Mouse (Mus musculus): ENCODE data around the gene C2cd4c. TPM values are rescaled to one million over a fixed set of nuclear protein-coding genes. Genes with fewer than 3 reads are reported as not detected.

The C2cd4c gene
- polyA plus RNA-seq, 1 experiment, result 0.05 TPM

GRCm38 (mm10) chr10:79606537-79606936 lies 7.3 kb downstream of the C2cd4c start:
- Histone ChIP-seq H3K36me3 (ENCODE audit: control insufficient read depth, insufficient read depth, low read length) (no peaks in the 10 kb centered on the region), H3K27me3 (ENCODE audit: control insufficient read depth, insufficient read depth, low read length) (peaks cover 3% of the 10 kb centered on the region; the same call in 1 of the 2 replicates), H3K4me3 (ENCODE audit: control insufficient read depth, insufficient read depth, low read length) (no peak overlapping the region), H3K27ac (ENCODE audit: control insufficient read depth, insufficient read depth, low read length) (no peak overlapping the region), H3K4me1 (replicated peaks; ENCODE audit: control insufficient read depth, insufficient read depth, low read length) (no peaks in the 10 kb centered on the region)
- no peak for TF ChIP-seq CTCF (IDR thresholded peaks at IDR 0.05; ENCODE audit: borderline replicate concordance, control insufficient read depth, extremely low read depth, insufficient read depth, low read length, poor library complexity)
- TF ChIP-seq POLR2A (IDR thresholded peaks at IDR 0.05; ENCODE audit: control insufficient read depth, extremely low read depth, insufficient read depth, low read length, poor library complexity), result no peak
- no peak for DNase-seq
- WGBS, result 84% methylated on average over 4 of the region's 4 CpGs

- H3K36me3 ChIP-seq (ENCODE audit: control insufficient read depth, insufficient read depth, low read length), result no peaks in the 10 kb centered on the region
- no peaks in the 10 kb centered on the region; the same call in 1 of the 2 replicates for H3K27me3 ChIP-seq (ENCODE audit: control insufficient read depth, insufficient read depth, low read length)
- no peaks in the 10 kb centered on the region for H3K4me1 ChIP-seq (replicated peaks; ENCODE audit: control insufficient read depth, insufficient read depth, low read length)
- no peak overlapping the region for H3K27ac ChIP-seq (ENCODE audit: control insufficient read depth, insufficient read depth, low read length)
- no peak for DNase-seq
- no peak for TF ChIP-seq POLR2A (IDR thresholded peaks at IDR 0.05; ENCODE audit: control insufficient read depth, extremely low read depth, insufficient read depth, low read length, poor library complexity)
- TF ChIP-seq CTCF (IDR thresholded peaks at IDR 0.05; ENCODE audit: borderline replicate concordance, control insufficient read depth, extremely low read depth, insufficient read depth, low read length, poor library complexity), result no peak
- H3K4me3 ChIP-seq (ENCODE audit: control insufficient read depth, insufficient read depth, low read length), result no peak overlapping the region
- WGBS, result 87% methylated on average over 4 of the region's 4 CpGs
Measured at GRCm38 (mm10) chr10:79597936-79598230, 15.9 kb downstream of the C2cd4c start.

- Histone ChIP-seq H3K27me3 (ENCODE audit: control insufficient read depth, insufficient read depth, low read length) (no peaks in the 10 kb centered on the region; the same call in 1 of the 2 replicates), H3K4me1 (replicated peaks; ENCODE audit: control insufficient read depth, insufficient read depth, low read length) (no peaks in the 10 kb centered on the region), H3K36me3 (ENCODE audit: control insufficient read depth, insufficient read depth, low read length) (no peaks in the 10 kb centered on the region), H3K27ac (ENCODE audit: control insufficient read depth, insufficient read depth, low read length) (no peak overlapping the region), H3K4me3 (ENCODE audit: control insufficient read depth, insufficient read depth, low read length) (no peak overlapping the region)
- no peak for TF ChIP-seq CTCF (IDR thresholded peaks at IDR 0.05; ENCODE audit: borderline replicate concordance, control insufficient read depth, extremely low read depth, insufficient read depth, low read length, poor library complexity)
- no peak for TF ChIP-seq POLR2A (IDR thresholded peaks at IDR 0.05; ENCODE audit: control insufficient read depth, extremely low read depth, insufficient read depth, low read length, poor library complexity)
- 25% methylated on average over 13 of the region's 13 CpGs for WGBS
- no peak for DNase-seq
Measured at GRCm38 (mm10) chr10:79597051-79597935, 16.5 kb downstream of the C2cd4c start.

DNA sequence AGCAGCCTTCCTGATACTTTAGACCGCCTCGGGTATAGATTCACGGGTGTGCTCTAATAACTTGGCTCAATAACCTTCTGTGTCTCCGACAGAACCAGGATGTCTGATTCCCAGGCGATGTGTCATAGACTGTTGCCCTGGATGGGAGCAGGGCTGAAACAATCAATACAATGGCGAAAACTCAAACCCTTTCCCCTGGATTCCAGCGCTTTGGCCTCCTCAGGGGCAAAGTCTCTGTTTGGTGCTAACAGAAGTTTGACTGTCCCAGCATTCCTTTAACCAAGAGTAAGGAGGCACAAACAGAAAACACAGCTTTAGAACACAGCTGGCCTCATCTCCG lies 18.3 kb downstream of the C2cd4c start:
- WGBS, result 73% methylated on average over 8 of the region's 8 CpGs
- DNase-seq, result no peak
- H3K27ac ChIP-seq (ENCODE audit: control insufficient read depth, insufficient read depth, low read length), result no peak overlapping the region

DNA sequence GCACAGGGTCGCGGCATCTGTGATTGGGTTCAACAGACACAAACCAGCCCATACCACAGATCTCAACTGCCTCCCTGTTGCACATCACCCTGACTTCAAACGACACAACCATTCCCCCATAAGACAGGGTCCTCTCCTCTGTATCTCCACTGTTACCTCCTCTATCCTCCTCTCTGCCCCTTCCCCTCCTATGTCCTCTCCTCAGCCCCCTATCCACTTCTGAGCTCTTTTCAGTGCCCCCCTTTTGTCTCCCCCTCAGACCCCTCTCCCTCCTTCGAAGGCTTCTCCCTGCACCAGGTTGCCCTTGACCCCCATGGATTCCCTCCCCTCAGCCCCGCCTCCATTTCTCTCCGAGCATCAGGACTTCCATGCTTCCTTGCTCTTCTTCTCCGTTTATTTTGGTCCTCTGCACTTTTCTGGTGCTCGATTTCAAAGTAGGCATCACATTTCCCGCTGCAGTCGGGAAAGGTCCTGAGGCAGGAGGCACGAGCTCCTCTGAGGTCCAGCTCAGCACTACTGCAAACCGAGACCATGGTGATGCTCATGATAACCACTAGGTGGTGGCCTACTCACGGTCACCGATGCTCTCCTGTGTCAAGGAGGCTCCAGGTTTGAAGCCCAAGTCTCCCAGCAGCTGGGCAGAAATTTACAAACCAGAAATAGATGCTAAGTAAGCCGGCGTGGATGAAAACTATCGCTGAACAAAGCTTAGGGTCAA lies 18.8 kb downstream of the C2cd4c start:
- TF ChIP-seq CTCF (IDR thresholded peaks at IDR 0.05; ENCODE audit: borderline replicate concordance, control insufficient read depth, extremely low read depth, insufficient read depth, low read length, poor library complexity) (peak; percentile 69; the same call in 1 of the 2 replicates), POLR2A (IDR thresholded peaks at IDR 0.05; ENCODE audit: control insufficient read depth, extremely low read depth, insufficient read depth, low read length, poor library complexity) (no peak)
- Histone ChIP-seq H3K4me1 (replicated peaks; ENCODE audit: control insufficient read depth, insufficient read depth, low read length) (no peaks in the 10 kb centered on the region), H3K27me3 (ENCODE audit: control insufficient read depth, insufficient read depth, low read length) (no peaks in the 10 kb centered on the region; the same call in 1 of the 2 replicates), H3K36me3 (ENCODE audit: control insufficient read depth, insufficient read depth, low read length) (no peaks in the 10 kb centered on the region), H3K4me3 (ENCODE audit: control insufficient read depth, insufficient read depth, low read length) (no peak overlapping the region), H3K27ac (ENCODE audit: control insufficient read depth, insufficient read depth, low read length) (no peak overlapping the region)
- whole genome bisulfite sequencing, result 21% methylated on average over 17 of the region's 17 CpGs
- peak; percentile 29 for DNase-seq

More for the DNA sequence above, 18.3 kb downstream of the C2cd4c start:
- H3K4me1 ChIP-seq (replicated peaks; ENCODE audit: control insufficient read depth, insufficient read depth, low read length), result no peaks in the 10 kb centered on the region
- H3K4me3 ChIP-seq (ENCODE audit: control insufficient read depth, insufficient read depth, low read length), result no peak overlapping the region
- H3K36me3 ChIP-seq (ENCODE audit: control insufficient read depth, insufficient read depth, low read length), result no peaks in the 10 kb centered on the region
- H3K27me3 ChIP-seq (ENCODE audit: control insufficient read depth, insufficient read depth, low read length), result no peaks in the 10 kb centered on the region; the same call in 1 of the 2 replicates
- no peak for TF ChIP-seq POLR2A (IDR thresholded peaks at IDR 0.05; ENCODE audit: control insufficient read depth, extremely low read depth, insufficient read depth, low read length, poor library complexity)
- no peak for TF ChIP-seq CTCF (IDR thresholded peaks at IDR 0.05; ENCODE audit: borderline replicate concordance, control insufficient read depth, extremely low read depth, insufficient read depth, low read length, poor library complexity)

GRCm38 (mm10) chr10:79594111-79594510 lies 19.7 kb downstream of the C2cd4c start:
- WGBS, result 23% methylated on average over 6 of the region's 6 CpGs
- Histone ChIP-seq H3K27ac (ENCODE audit: control insufficient read depth, insufficient read depth, low read length) (no peak overlapping the region), H3K4me1 (replicated peaks; ENCODE audit: control insufficient read depth, insufficient read depth, low read length) (no peaks in the 10 kb centered on the region), H3K36me3 (ENCODE audit: control insufficient read depth, insufficient read depth, low read length) (no peaks in the 10 kb centered on the region), H3K4me3 (ENCODE audit: control insufficient read depth, insufficient read depth, low read length) (no peak overlapping the region), H3K27me3 (ENCODE audit: control insufficient read depth, insufficient read depth, low read length) (no peaks in the 10 kb centered on the region; the same call in 1 of the 2 replicates)
- TF ChIP-seq POLR2A (IDR thresholded peaks at IDR 0.05; ENCODE audit: control insufficient read depth, extremely low read depth, insufficient read depth, low read length, poor library complexity) (no peak), CTCF (IDR thresholded peaks at IDR 0.05; ENCODE audit: borderline replicate concordance, control insufficient read depth, extremely low read depth, insufficient read depth, low read length, poor library complexity) (no peak)
- DNase-seq, result no peak

Data from thymus, adult 2 months (tissue).